ENCODE assay signal across 8 mouse cellular contexts in the genomic region with DNA sequence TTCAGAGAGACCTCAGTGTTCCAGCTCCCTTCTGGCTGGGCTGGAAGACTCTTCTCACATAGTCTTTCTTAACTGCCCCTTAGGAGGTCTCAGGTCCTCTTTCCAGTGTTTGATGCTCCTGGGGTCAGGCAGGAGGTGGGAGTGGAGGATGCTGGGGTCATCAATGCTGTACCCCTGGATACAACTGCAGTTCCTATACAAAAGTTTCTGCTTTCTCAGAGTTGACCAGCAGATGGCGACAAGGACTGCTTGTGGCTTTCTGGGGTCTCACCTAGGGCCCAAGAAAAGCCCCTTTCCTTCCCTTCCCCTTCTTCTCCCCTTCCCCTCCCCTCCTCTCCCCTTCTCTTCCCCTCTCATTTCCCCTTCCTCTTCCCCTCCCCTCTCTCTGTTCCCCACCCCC. TPM values are rescaled to one million over a fixed set of nuclear protein-coding genes. Genes with fewer than 3 reads are reported as not detected.
A peak's percentile ranks its signal among the peaks of the same experiment; 100 is the strongest.
DNase-seq lines count a peak whose midpoint lies in the region; ATAC-seq and TF ChIP-seq lines count a peak whose summit lies in the region.
"Had no signal": no experiment of that assay in that cellular context is flagged by ENCODE, and none has a peak within 500 bp of the region (broad histone marks: within the 10 kb centered on the region; RNA-seq: fewer than 3 reads in every experiment).

No protein-coding gene starts in this region.

- ATAC-seq in kidney, embryonic 14.5 days (ENCODE audit: low FRiP score, low TSS enrichment): no peak
- ATAC-seq in embryonic facial prominence, embryonic 11.5 days (replicated peaks; ENCODE audit: insufficient number of reproducible peaks, low FRiP score, low TSS enrichment, low read depth): no peak
- ATAC-seq in forebrain, embryonic 15.5 days (replicated peaks): no peak

- H3K36me3 ChIP-seq in kidney, embryonic 14.5 days (ENCODE audit: control insufficient read depth, insufficient read depth, low read length): no peaks in the 10 kb centered on the region
- H3K36me3 ChIP-seq in C2C12 (ENCODE audit: control insufficient read depth, insufficient read depth) (no peaks in the 10 kb centered on the region), MEL (ENCODE audit: control insufficient read depth in 1 of 2, insufficient read depth in 2 of 2, low read length in 2 of 2) (no peaks in the 10 kb centered on the region)
- H3K36me3 ChIP-seq in embryonic facial prominence, embryonic 11.5 days (replicated peaks; ENCODE audit: control insufficient read depth, insufficient read depth, low read depth, low read length): no peaks in the 10 kb centered on the region
- H3K36me3 ChIP-seq in forebrain, embryonic 15.5 days: no peaks in the 10 kb centered on the region

- H3K4me1 ChIP-seq in kidney, embryonic 14.5 days (ENCODE audit: control insufficient read depth, insufficient read depth, low read length): peaks cover 12% of the 10 kb centered on the region; the same call in 1 of the 2 replicates
- no peaks in the 10 kb centered on the region for H3K4me1 ChIP-seq in MEL (ENCODE audit: control insufficient read depth in 1 of 2, insufficient read depth in 2 of 2, low read length in 2 of 2)
- H3K4me1 ChIP-seq in embryonic facial prominence, embryonic 11.5 days (ENCODE audit: control insufficient read depth, insufficient read depth, low read length): no peaks in the 10 kb centered on the region; the same call in 1 of the 2 replicates
- H3K4me1 ChIP-seq in forebrain, embryonic 15.5 days: no peaks in the 10 kb centered on the region

- no peak overlapping the region for H3K27ac ChIP-seq in kidney, embryonic 14.5 days (ENCODE audit: low read depth, low read length)
- no peak overlapping the region for H3K27ac ChIP-seq in MEL (ENCODE audit: control insufficient read depth, low read depth, low read length)
- no peak overlapping the region for H3K27ac ChIP-seq in embryonic facial prominence, embryonic 11.5 days (replicated peaks; ENCODE audit: low read depth, low read length)
- H3K27ac ChIP-seq in forebrain, embryonic 15.5 days (replicated peaks): no peak overlapping the region

- DNase-seq in kidney, postnatal 10 days: peak; percentile 66
- DNase-seq in MEL (ENCODE audit: low read depth, low spot score): no peak
- peak; percentile 83 for DNase-seq in embryonic facial prominence, embryonic 11.5 days (ENCODE audit: low spot score)
- peak; percentile 68 for DNase-seq in naive thymus-derived CD4-positive, alpha-beta T cell, adult 2 months (ENCODE audit: low read depth)

- 10% methylated on average over 1 of the region's 1 CpGs for WGBS in kidney, embryonic 14.5 days
- WGBS in embryonic facial prominence, embryonic 11.5 days: 0% methylated on average over 1 of the region's 1 CpGs
- WGBS in forebrain, embryonic 15.5 days: 0% methylated on average over 1 of the region's 1 CpGs

- H3K9me3 ChIP-seq in kidney, embryonic 14.5 days (ENCODE audit: control insufficient read depth, low read length): no peaks in the 10 kb centered on the region
- H3K9me3 ChIP-seq in MEL (replicated peaks; ENCODE audit: insufficient read depth, low read length): no peaks in the 10 kb centered on the region
- H3K9me3 ChIP-seq in embryonic facial prominence, embryonic 11.5 days (replicated peaks; ENCODE audit: control insufficient read depth, low read length): no peaks in the 10 kb centered on the region
- H3K9me3 ChIP-seq in forebrain, embryonic 15.5 days: no peaks in the 10 kb centered on the region

- H3K79me2 ChIP-seq in C2C12 (ENCODE audit: control insufficient read depth, insufficient read depth) (no peaks in the 10 kb centered on the region), MEL (ENCODE audit: control insufficient read depth, insufficient read depth, low read length, poor library complexity) (no peaks in the 10 kb centered on the region)

- no peak overlapping the region for H3K4me3 ChIP-seq in kidney, embryonic 14.5 days (ENCODE audit: low read length)
- H3K4me3 ChIP-seq in C2C12 (ENCODE audit: insufficient read depth, poor library complexity, severe bottlenecking) (no peak overlapping the region), MEL (ENCODE audit: control insufficient read depth in 1 of 2, insufficient read depth in 1 of 2, low read depth in 2 of 2, low read length in 2 of 2) (no peak overlapping the region)
- H3K4me3 ChIP-seq in embryonic facial prominence, embryonic 11.5 days (ENCODE audit: low read depth, low read length): no peak overlapping the region
- no peak overlapping the region for H3K4me3 ChIP-seq in forebrain, embryonic 15.5 days

- TF ChIP-seq CTCF in C2C12 (IDR thresholded peaks at IDR 0.05; ENCODE audit: control insufficient read depth, insufficient read depth, insufficient read length) (peak; percentile 21), MEL (IDR thresholded peaks at IDR 0.05 in 2 of 3, conservative IDR thresholded peaks at IDR 0.05 in 1 of 3; ENCODE audit: control insufficient read depth in 1 of 3, insufficient read depth in 1 of 3, low read depth in 2 of 3, low read length in 3 of 3, poor library complexity in 1 of 3, severe bottlenecking in 1 of 3) (peak in 2 of 3 experiments; percentile 28 to 31; a peak in 3 of 6 replicates)

- no peak for TF ChIP-seq POLR2A in MEL (IDR thresholded peaks at IDR 0.05; ENCODE audit: control insufficient read depth in 1 of 2, insufficient read depth in 1 of 2, low read depth in 1 of 2, low read length in 2 of 2, poor library complexity in 1 of 2)

- no peaks in the 10 kb centered on the region for H3K27me3 ChIP-seq in kidney, embryonic 14.5 days (ENCODE audit: control insufficient read depth, insufficient read depth, low read length)
- H3K27me3 ChIP-seq in C2C12 (ENCODE audit: control insufficient read depth, insufficient read depth, insufficient read length) (no peaks in the 10 kb centered on the region), MEL (ENCODE audit: control insufficient read depth in 1 of 2, insufficient read depth in 2 of 2, low read length in 2 of 2) (no peaks in the 10 kb centered on the region)
- H3K27me3 ChIP-seq in embryonic facial prominence, embryonic 11.5 days (ENCODE audit: control insufficient read depth, insufficient read depth, low read length): no peaks in the 10 kb centered on the region
- no peaks in the 10 kb centered on the region for H3K27me3 ChIP-seq in forebrain, embryonic 15.5 days

- H3K79me3 ChIP-seq in C2C12 (ENCODE audit: low read depth): no peaks in the 10 kb centered on the region

- H3ac ChIP-seq in C2C12 (ENCODE audit: control insufficient read depth, insufficient read length, low read depth): no peak overlapping the region

- TF ChIP-seq EP300 in MEL (IDR thresholded peaks at IDR 0.05; ENCODE audit: low read depth in 1 of 2, low read length in 2 of 2): no peak

- H3K4me2 ChIP-seq in kidney, embryonic 14.5 days (replicated peaks; ENCODE audit: low read depth, low read length): no peak overlapping the region
- no peak overlapping the region for H3K4me2 ChIP-seq in embryonic facial prominence, embryonic 11.5 days (ENCODE audit: low read depth, low read length)
- H3K4me2 ChIP-seq in forebrain, embryonic 15.5 days (replicated peaks): no peak overlapping the region

- TF ChIP-seq RAD21 in MEL (IDR thresholded peaks at IDR 0.05; ENCODE audit: low read depth, low read length): no peak

- H3K9ac ChIP-seq in kidney, embryonic 14.5 days (ENCODE audit: low read depth, low read length): no peak overlapping the region
- no peak overlapping the region for H3K9ac ChIP-seq in MEL (ENCODE audit: control insufficient read depth, low read depth, low read length, poor library complexity, severe bottlenecking)
- H3K9ac ChIP-seq in embryonic facial prominence, embryonic 11.5 days (replicated peaks; ENCODE audit: low read length): no peak overlapping the region
- H3K9ac ChIP-seq in forebrain, embryonic 15.5 days (replicated peaks): no peak overlapping the region

TF ChIP-seq in C2C12, 6 proteins besides CTCF, POLR2A, EP300 and RAD21:
- TF ChIP-seq CEBPB (IDR thresholded peaks at IDR 0.05; ENCODE audit: low read depth): no peak

TF ChIP-seq in MEL, 35 proteins besides CTCF, POLR2A, EP300 and RAD21:
- 0 out of 2 replicates have a peak, but pooled peaks have one; percentile 12 for TF ChIP-seq SMC3 (IDR thresholded peaks at IDR 0.05; ENCODE audit: low read depth, low read length)
- no peak for TF ChIP-seq CHD1 (IDR thresholded peaks at IDR 0.05; ENCODE audit: low read depth, low read length)
- TF ChIP-seq E2F4 (IDR thresholded peaks at IDR 0.05; ENCODE audit: borderline replicate concordance, low read depth, low read length): no peak

RNA-seq across cellular contexts. Expression of gene Cd300a, which starts 9.3 kb away (rescaled TPM):
- polyA plus RNA-seq in kidney, embryonic 14.5 days (2014; fragmentation: Nextera tagmentation; extraction: Ambion mirVana): 0.91 and 1.2 TPM in 2 replicates
- 0.02 TPM for polyA plus RNA-seq in C2C12 (2012; fragmentation: generic; extraction: Trizol)
- total RNA-seq in MEL (2012; rRNA removed): not detected in 2 replicates
- under 1 TPM in 1 of 2 experiments, not detected in 1; 0.58 TPM for polyA plus RNA-seq in MEL (2012; ENCODE audit: insufficient read depth in 1 of 2, insufficient read length in 2 of 2, low read depth in 1 of 2, low replicate concordance in 2 of 2, missing spikeins in 1 of 2)
- 0.85 and 1.4 TPM in 2 replicates for polyA plus RNA-seq in embryonic facial prominence, embryonic 11.5 days (2014; fragmentation: Nextera tagmentation; extraction: Ambion mirVana)
- polyA plus RNA-seq in forebrain, embryonic 15.5 days (2015; fragmentation: Nextera tagmentation; extraction: Ambion mirVana): 0.46 and 0.88 TPM in 2 replicates

RNA-seq across cellular contexts. Expression of gene Gprc5c, which starts 29.6 kb away (rescaled TPM):
- 49.9 and 105 TPM in 2 replicates for polyA plus RNA-seq in kidney, embryonic 14.5 days (2014; fragmentation: Nextera tagmentation; extraction: Ambion mirVana)
- polyA plus RNA-seq in C2C12 (2012; fragmentation: generic; extraction: Trizol) (0.75 TPM), MEL (2012; ENCODE audit: insufficient read depth in 1 of 2, insufficient read length in 2 of 2, low read depth in 1 of 2, low replicate concordance in 2 of 2, missing spikeins in 1 of 2) (not detected)
- not detected in 2 replicates for total RNA-seq in MEL (2012; rRNA removed)
- 31.5 and 36.4 TPM in 2 replicates for polyA plus RNA-seq in embryonic facial prominence, embryonic 11.5 days (2014; fragmentation: Nextera tagmentation; extraction: Ambion mirVana)
- polyA plus RNA-seq in forebrain, embryonic 15.5 days (2015; fragmentation: Nextera tagmentation; extraction: Ambion mirVana): 6.0 and 6.2 TPM in 2 replicates

RNA-seq across cellular contexts. Expression of gene Cd300lb, which starts 53.6 kb away (rescaled TPM):
- 0.21 and 0.49 TPM in 2 replicates for polyA plus RNA-seq in kidney, embryonic 14.5 days (2014; fragmentation: Nextera tagmentation; extraction: Ambion mirVana)
- 0.76 TPM for polyA plus RNA-seq in C2C12 (2012; fragmentation: generic; extraction: Trizol)
- total RNA-seq in MEL (2012; rRNA removed): not detected in 2 replicates
- not detected for polyA plus RNA-seq in MEL (2012; ENCODE audit: insufficient read depth in 1 of 2, insufficient read length in 2 of 2, low read depth in 1 of 2, low replicate concordance in 2 of 2, missing spikeins in 1 of 2)
- not detected in 2 replicates for polyA plus RNA-seq in embryonic facial prominence, embryonic 11.5 days (2014; fragmentation: Nextera tagmentation; extraction: Ambion mirVana)
- polyA plus RNA-seq in forebrain, embryonic 15.5 days (2015; fragmentation: Nextera tagmentation; extraction: Ambion mirVana): 0.20 TPM in 1 of 2 replicates, not detected in the other
- total RNA-seq: left cerebral cortex, postnatal 36 days had no signal
